Mouse (Mus musculus): ENCODE results near the gene 1810037I17Rik.

DNA sequence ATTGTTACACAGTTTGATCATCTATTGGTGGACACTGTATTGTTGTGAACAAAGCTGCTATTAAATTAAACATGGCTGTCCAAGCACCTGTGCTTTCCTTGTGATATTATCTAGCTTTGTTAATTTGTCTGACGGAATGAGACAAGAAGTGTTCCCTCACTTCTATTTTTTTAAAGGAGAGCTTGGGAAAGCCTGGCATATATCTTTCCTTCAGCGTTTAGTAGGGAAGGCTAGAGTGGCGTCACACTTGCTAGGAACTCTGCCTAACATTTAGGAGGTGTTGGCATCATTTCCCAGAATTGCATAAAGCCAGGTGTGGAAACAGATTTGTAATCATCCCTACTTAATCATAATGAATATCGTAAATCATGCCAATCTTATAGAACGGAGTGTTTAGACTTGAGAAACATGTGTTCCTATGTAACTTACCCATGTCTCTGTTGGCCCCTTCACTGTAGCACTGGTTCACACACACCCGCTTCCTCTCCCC is 7.8 kb upstream of the 1810037I17Rik start:
- no peak for TF ChIP-seq POLR2A (IDR thresholded peaks at IDR 0.05; ENCODE audit: insufficient read depth, low read depth, low read length)
- TF ChIP-seq CTCF (IDR thresholded peaks at IDR 0.05): no peak
